Mouse (Mus musculus) liver, embryonic 11.5 days (tissue): ENCODE results near the gene Rbl1. TPM values are rescaled to one million over a fixed set of nuclear protein-coding genes. Genes with fewer than 3 reads are reported as not detected.
"Not testable (repeated sequence)": the region's sequence is repeated elsewhere in the genome, so short reads cannot be mapped to it uniquely, and the experiment has no call there.

ENCODE experiments used
- ATAC-seq: fragments of 200-750 bp; cut with Nextera tagmentation; replicated peaks from 2 replicates; pipeline ENCODE4 v1.8.0; 2017; ENCODE audit warnings: moderate number of reproducible peaks, mild to moderate bottlenecking, moderate TSS enrichment, moderate library complexity; ENCODE audit not compliant: low FRiP score
- DNase-seq: peaks from one replicate; pipeline ENCODE4 v3.0.0-alpha.2; 2017; ENCODE audit warnings: low spot score
- H3K27ac ChIP-seq: fragments of 300-500 bp; sonication (generic); 2 replicates; pipeline ENCODE4 v1.5.1; 2014; ENCODE audit warnings: mild to moderate bottlenecking, low read depth, low read length, control low read depth
- H3K27me3 ChIP-seq: fragments of 300-500 bp; sonication (generic); replicated peaks from 2 replicates; pipeline ENCODE4 v1.6.1; 2014; ENCODE audit warnings: low read length, mixed read lengths; ENCODE audit not compliant: control insufficient read depth, insufficient read depth
- H3K36me3 ChIP-seq: fragments of 300-500 bp; sonication (generic); 2 replicates; pipeline ENCODE4 v1.6.1; 2014; ENCODE audit warnings: mild to moderate bottlenecking, low read length, moderate library complexity, mixed read lengths; ENCODE audit not compliant: control insufficient read depth, insufficient read depth
- H3K4me1 ChIP-seq: fragments of 300-500 bp; sonication (generic); replicated peaks from 2 replicates; pipeline ENCODE4 v1.6.1; 2014; ENCODE audit warnings: low read length, mixed read lengths; ENCODE audit not compliant: control insufficient read depth, insufficient read depth
- H3K4me2 ChIP-seq: fragments of 300-500 bp; sonication (generic); 2 replicates; pipeline ENCODE4 v1.6.1; 2014; ENCODE audit warnings: mild to moderate bottlenecking, control low read depth, moderate library complexity
- H3K4me3 ChIP-seq: fragments of 300-500 bp; sonication (generic); 2 replicates; pipeline ENCODE4 v1.5.1; 2014; ENCODE audit warnings: low read depth, low read length, control low read depth
- H3K9ac ChIP-seq: fragments of 300-500 bp; sonication (generic); 2 replicates; pipeline ENCODE4 v1.6.1; 2014; ENCODE audit warnings: low read depth, low read length, control low read depth
- H3K9me3 ChIP-seq: fragments of 300-500 bp; sonication (generic); 2 replicates; pipeline ENCODE4 v1.6.1; 2016; ENCODE audit warnings: low read length, inconsistent platforms, mixed read lengths; ENCODE audit not compliant: control insufficient read depth
- WGBS: fragments of 180-500 bp; shearing (Covaris S2); extraction: QIAGEN DNeasy Blood & Tissue Kit; methylation state at CpG from one replicate; pipeline ENCODE4 v1.1.7; 2014; 5-methylcytosine and 5-hydroxymethylcytosine counted together
- polyA plus RNA-seq: library from polyadenylated mRNA; unstranded; fragments of >200 nt; fragmentation: Nextera tagmentation; extraction: Ambion mirVana; gene quantifications from 2 replicates; pipeline ENCODE4 v1.2.1, GENCODE M21; 2014

The Rbl1 gene
- polyA plus RNA-seq, 1 experiment from 2014 or later = 29.2 TPM

DNA sequence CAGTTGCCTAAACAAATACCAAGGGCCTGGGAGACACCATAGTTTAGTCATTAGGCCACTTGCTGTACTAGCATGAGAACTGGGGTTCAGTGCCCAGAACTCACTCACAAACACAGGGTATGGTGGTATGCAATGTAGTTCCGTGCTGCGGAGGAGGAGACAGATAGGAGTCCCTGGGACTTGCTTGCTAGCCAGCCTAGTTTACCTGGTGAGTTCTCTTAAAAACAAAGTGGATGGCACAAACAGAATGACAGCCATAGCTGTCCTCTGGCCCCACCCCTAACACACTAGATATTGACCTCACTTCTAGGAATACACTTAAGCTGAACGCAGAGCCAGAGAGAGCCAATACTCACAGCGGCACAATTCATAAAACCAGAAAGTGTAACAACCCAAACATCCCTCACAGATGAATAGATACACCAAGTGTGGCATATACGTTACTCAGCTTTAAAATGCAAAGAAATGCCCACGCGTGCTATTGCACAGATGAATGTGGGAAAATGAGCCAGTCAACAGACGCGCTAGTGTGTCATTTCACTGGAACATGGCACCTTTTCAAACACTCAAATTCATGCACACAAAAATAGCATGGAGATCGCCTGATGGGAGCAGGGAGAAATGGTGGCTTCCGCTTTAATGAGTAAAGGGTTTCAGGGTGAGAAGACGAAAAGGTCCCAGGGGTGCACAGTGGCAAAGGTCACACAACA is 37.8 kb downstream of the Rbl1 start:
- no peak overlapping the region for H3K4me2 ChIP-seq
- no peak overlapping the region for H3K27ac ChIP-seq
- H3K9me3 ChIP-seq = no peaks in the 10 kb centered on the region
- H3K4me3 ChIP-seq = no peak overlapping the region
- ATAC-seq = no peak
- DNase-seq = no peak
- no peak overlapping the region for H3K9ac ChIP-seq
- 92% methylated on average over 12 of the region's 12 CpGs for WGBS
- H3K4me1 ChIP-seq = no peaks in the 10 kb centered on the region; the same call in 1 of the 2 replicates
- peaks cover 15% of the 10 kb centered on the region; the same call in 1 of the 2 replicates for H3K36me3 ChIP-seq
- H3K27me3 ChIP-seq = no peaks in the 10 kb centered on the region

DNA sequence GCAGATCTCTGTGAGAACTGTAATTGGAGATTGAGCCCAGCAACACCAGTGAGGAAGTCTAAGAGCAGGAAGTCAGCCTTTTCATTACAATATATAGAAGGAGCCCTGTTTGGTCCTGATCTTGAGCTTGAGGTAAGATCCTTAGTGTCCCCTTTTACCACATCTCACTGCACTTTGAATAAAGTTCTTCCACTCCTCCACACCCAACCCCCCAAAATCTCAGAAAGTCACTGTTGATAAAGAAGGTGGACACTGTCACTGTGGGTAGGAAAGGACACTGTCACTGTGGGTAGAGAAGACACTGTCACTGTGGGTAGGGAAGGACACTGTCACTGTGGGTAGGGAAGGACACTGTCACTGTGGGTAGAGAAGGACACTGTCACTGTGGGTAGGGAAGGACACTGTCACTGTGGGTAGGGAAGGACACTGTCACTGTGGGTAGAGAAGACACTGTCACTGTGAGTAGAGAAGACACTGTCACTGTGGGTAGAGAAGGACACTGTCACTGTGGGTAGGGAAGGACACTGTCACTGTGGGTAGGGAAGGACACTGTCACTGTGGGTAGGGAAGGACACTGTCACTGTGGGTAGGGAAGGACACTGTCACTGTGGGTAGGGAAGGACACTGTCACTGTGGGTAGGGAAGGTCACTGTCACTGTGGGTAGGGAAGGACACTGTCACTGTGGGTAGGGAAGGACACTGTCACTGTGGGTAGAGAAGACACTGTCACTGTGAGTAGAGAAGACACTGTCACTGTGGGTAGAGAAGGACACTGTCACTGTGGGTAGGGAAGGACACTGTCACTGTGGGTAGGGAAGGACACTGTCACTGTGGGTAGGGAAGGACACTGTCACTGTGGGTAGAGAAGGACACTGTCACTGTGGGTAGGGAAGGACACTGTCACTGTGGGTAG is 38.8 kb downstream of the Rbl1 start:
- H3K4me3 ChIP-seq, H3K4me2 ChIP-seq: not testable (repeated sequence)

DNA sequence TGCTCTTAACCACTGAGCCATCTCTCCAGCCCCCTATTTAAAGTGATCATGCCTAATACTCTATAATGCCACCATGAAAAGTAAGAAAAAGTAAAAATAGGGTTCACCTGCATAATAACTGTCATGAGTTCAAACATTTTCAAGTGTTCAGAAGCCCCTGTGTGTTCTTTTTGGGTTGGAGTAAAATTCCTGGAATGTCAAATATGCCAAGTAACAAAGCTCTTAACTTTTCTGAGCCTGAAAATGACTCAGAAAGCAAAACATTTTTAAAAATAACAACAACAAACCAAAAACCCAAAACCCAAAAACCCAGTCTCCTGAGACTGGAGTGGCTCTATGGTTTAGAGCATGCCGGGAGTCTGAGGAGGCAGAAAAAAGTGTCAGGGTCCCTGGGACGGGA is 40.2 kb downstream of the Rbl1 start:
- DNase-seq = no peak
- Histone ChIP-seq H3K4me2 (no peak overlapping the region), H3K36me3 (peaks cover 21% of the 10 kb centered on the region), H3K27ac (no peak overlapping the region), H3K9ac (no peak overlapping the region), H3K4me1 (no peaks in the 10 kb centered on the region), H3K27me3 (no peaks in the 10 kb centered on the region), H3K4me3 (no peak overlapping the region), H3K9me3 (no peaks in the 10 kb centered on the region)
- no peak for ATAC-seq
- WGBS = 87% methylated on average over 2 of the region's 2 CpGs

More for the DNA sequence above, 38.8 kb downstream of the Rbl1 start:
- not testable (repeated sequence) for H3K27me3 ChIP-seq, H3K27ac ChIP-seq, H3K9ac ChIP-seq, ATAC-seq, H3K9me3 ChIP-seq, DNase-seq, H3K4me1 ChIP-seq
- H3K36me3 ChIP-seq = peaks cover 19% of the 10 kb centered on the region; the same call in 1 of the 2 replicates

DNA sequence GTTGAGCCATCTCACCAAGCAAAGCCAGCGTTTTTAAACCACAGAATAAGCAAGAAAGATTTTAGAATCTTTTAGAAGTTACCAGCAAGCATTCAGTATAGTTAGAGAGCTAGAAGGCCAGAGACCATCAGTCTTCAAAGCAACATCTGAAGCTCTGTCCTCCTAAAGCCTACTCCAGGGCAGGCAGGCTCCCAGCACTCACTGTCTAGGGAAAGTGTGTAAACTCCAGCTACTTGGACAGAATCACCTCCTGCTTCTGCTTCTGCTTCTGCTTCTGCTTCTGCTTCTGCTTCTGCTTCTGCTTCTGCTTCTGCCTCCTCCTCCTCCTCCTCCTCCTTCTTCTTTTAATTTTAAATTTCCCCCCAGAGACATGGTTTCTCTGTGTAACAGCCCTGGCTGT is 48.3 kb downstream of the Rbl1 start:
- H3K27me3 ChIP-seq = no peaks in the 10 kb centered on the region
- DNase-seq (no peak), ATAC-seq (no peak)
- no peaks in the 10 kb centered on the region for H3K9me3 ChIP-seq
- H3K27ac ChIP-seq = no peak overlapping the region
- no peak overlapping the region for H3K4me2 ChIP-seq
- WGBS = 84% methylated on average over 1 of the region's 1 CpGs
- no peaks in the 10 kb centered on the region for H3K4me1 ChIP-seq
- no peak overlapping the region for H3K4me3 ChIP-seq
- H3K36me3 ChIP-seq = peaks cover 34% of the 10 kb centered on the region
- H3K9ac ChIP-seq = no peak overlapping the region

DNA sequence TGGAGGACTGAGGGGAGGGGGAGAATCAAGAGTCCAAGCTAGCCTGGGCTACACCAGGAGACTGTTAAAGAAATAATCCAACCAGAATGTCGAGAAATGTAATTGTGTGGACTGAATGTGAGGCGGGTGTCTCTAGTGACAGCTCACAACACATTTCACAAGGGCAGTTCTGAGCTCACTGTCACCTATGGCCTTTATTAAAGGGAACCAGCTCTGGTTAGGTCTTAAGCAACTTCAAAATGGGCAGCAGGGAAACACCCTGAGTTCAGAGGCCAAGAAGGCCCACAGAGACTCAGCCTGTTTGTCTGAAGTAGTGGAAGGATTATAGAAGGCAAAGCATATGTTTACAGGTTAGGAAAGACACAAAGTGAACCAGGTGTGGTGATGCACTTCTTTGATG is 51.1 kb downstream of the Rbl1 start:
- H3K27me3 ChIP-seq = no peaks in the 10 kb centered on the region
- 81% methylated on average over 2 of the region's 2 CpGs for WGBS
- no peaks in the 10 kb centered on the region for H3K4me1 ChIP-seq
- no peak for ATAC-seq
- H3K27ac ChIP-seq = no peak overlapping the region
- H3K9ac ChIP-seq = no peak overlapping the region
- no peaks in the 10 kb centered on the region for H3K9me3 ChIP-seq
- H3K36me3 ChIP-seq = peaks cover 30% of the 10 kb centered on the region
- DNase-seq = no peak
- H3K4me3 ChIP-seq = no peak overlapping the region
- H3K4me2 ChIP-seq = no peak overlapping the region

DNA sequence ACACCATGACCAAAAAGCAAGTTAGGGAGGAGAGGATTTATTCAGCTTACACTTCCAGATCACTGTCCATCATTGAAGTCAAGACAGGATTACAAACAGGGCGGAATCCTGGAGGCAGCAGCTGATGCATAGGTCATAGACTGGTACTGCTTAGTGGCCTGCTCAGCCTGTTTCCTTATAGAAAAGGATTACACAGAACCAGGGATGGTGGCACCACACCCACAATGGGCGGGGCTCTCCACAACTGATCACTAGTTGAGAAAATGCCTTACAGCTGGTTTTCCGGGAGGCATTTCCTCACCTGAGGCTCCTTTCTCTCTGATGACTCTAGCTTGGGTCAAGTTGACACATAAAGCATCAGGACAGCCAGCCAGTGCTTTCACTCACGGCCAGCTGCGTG is 55.9 kb downstream of the Rbl1 start:
- Histone ChIP-seq H3K4me1 (no peaks in the 10 kb centered on the region), H3K27me3 (no peaks in the 10 kb centered on the region), H3K36me3 (peaks cover 25% of the 10 kb centered on the region), H3K9ac (no peak overlapping the region), H3K9me3 (no peaks in the 10 kb centered on the region), H3K4me2 (no peak overlapping the region), H3K4me3 (no peak overlapping the region), H3K27ac (no peak overlapping the region)
- DNase-seq (no peak), ATAC-seq (no peak)
- WGBS = 86% methylated on average over 5 of the region's 5 CpGs

DNA sequence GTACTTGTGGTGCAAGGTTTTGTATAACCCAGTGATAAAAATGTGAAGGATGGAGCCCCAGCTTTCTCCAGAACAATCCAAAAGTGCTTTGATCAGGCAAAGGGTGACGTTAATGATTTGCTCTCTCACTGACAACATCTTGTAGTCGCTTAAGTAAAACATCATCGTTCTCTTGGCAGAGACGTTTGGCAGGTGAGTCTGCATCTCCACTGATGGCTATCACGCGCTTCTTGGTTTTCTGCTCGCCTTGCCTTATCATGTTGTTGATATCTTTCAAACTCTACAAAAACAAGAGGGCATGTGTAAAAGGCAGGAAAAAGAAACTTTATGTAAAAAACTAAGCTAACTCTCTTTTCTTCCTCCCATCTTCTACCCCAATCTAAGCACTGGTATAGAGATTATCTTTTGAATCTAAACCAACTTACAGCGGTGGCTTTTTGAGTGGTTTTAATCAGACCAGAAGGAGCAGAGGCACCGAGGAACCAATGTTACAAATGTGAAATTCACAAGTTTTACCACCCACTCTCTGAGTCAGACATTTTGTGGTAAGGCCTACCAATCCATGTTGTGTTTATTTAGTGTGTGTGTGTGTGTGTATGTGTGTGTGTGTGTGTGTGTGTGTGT is 56.8 kb downstream of the Rbl1 start:
- H3K27me3 ChIP-seq = no peaks in the 10 kb centered on the region
- peaks cover 23% of the 10 kb centered on the region for H3K36me3 ChIP-seq
- no peak overlapping the region for H3K27ac ChIP-seq
- WGBS = 76% methylated on average over 9 of the region's 9 CpGs
- no peaks in the 10 kb centered on the region for H3K9me3 ChIP-seq
- no peak overlapping the region for H3K4me3 ChIP-seq
- H3K4me1 ChIP-seq = no peaks in the 10 kb centered on the region
- no peak overlapping the region for H3K9ac ChIP-seq
- no peak for DNase-seq
- ATAC-seq = no peak
- no peak overlapping the region for H3K4me2 ChIP-seq

DNA sequence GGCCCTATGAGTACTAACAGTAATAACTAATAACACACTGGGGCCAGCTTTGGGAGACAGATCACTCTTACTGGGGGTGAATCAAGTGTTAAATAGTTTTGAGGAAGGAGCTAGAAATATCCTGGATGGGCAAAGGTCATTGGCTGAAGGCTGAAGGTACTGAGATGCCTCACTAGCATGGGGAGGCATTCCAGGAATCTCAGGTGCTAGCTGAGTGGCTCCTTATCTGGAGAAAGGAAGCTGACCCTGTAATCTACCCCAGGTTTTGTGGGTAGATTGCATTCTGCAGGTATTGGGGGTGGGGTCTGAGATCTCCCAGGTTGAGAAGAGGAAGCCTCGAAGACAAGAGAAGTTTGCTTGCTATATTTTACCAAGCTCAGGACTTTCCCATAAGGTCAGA is 59.2 kb downstream of the Rbl1 start:
- ATAC-seq (no peak), DNase-seq (no peak)
- H3K9ac ChIP-seq = no peak overlapping the region
- H3K9me3 ChIP-seq = no peaks in the 10 kb centered on the region
- no peak overlapping the region for H3K4me2 ChIP-seq
- no peaks in the 10 kb centered on the region for H3K4me1 ChIP-seq
- WGBS = 48% methylated on average over 1 of the region's 1 CpGs
- H3K36me3 ChIP-seq = peaks cover 13% of the 10 kb centered on the region
- H3K4me3 ChIP-seq = no peak overlapping the region
- H3K27ac ChIP-seq = no peak overlapping the region
- H3K27me3 ChIP-seq = no peaks in the 10 kb centered on the region
